Mouse (Mus musculus): ENCODE data around the gene Il5. TPM values are rescaled to one million over a fixed set of nuclear protein-coding genes. Genes with fewer than 3 reads are reported as not detected.

The Il5 gene
- polyA plus RNA-seq, 1 experiment from 2014 or later: not detected

GRCm38 (mm10) chr11:53772536-53772935 lies 51.9 kb downstream of the Il5 start:
- no peaks in the 10 kb centered on the region for H3K9me3 ChIP-seq (ENCODE audit: control insufficient read depth, low read length)
- no peak overlapping the region for H3K4me3 ChIP-seq (ENCODE audit: low read length)
- WGBS: 83% methylated on average over 9 of the region's 9 CpGs
- peaks cover 6% of the 10 kb centered on the region for H3K27me3 ChIP-seq (replicated peaks; ENCODE audit: control insufficient read depth, insufficient read depth, low read length)
- H3K36me3 ChIP-seq (ENCODE audit: control insufficient read depth, insufficient read depth, low read length): no peaks in the 10 kb centered on the region
- ATAC-seq: no peak
- H3K4me2 ChIP-seq (ENCODE audit: low read length): no peak overlapping the region
- peaks cover 4% of the 10 kb centered on the region; the same call in 1 of the 2 replicates for H3K4me1 ChIP-seq (ENCODE audit: control insufficient read depth, insufficient read depth, low read depth, low read length)
- no peak overlapping the region for H3K9ac ChIP-seq (ENCODE audit: low read depth, low read length)
- no peak overlapping the region for H3K27ac ChIP-seq (ENCODE audit: low read depth, low read length)

- no peaks in the 10 kb centered on the region for H3K9me3 ChIP-seq (ENCODE audit: control insufficient read depth, low read length)
- 93% methylated on average over 5 of the region's 5 CpGs for WGBS
- no peaks in the 10 kb centered on the region for H3K36me3 ChIP-seq (ENCODE audit: control insufficient read depth, insufficient read depth, low read length)
- peaks cover 6% of the 10 kb centered on the region for H3K27me3 ChIP-seq (replicated peaks; ENCODE audit: control insufficient read depth, insufficient read depth, low read length)
- H3K4me2 ChIP-seq (ENCODE audit: low read length): no peak within 1 kb of the TSS
- no peak within 1 kb of the TSS for H3K27ac ChIP-seq (ENCODE audit: low read depth, low read length)
- ATAC-seq: no peak
- peaks cover 4% of the 10 kb centered on the region; the same call in 1 of the 2 replicates for H3K4me1 ChIP-seq (ENCODE audit: control insufficient read depth, insufficient read depth, low read depth, low read length)
- H3K4me3 ChIP-seq (ENCODE audit: low read length): no peak within 1 kb of the TSS
- no peak within 1 kb of the TSS for H3K9ac ChIP-seq (ENCODE audit: low read depth, low read length)
These were observed 52.5 kb downstream of the Il5 start, which contains the start of gene Gm17334 for GRCm38 (mm10) chr11:53773087-53773486. Gene Gm17334, minus strand, starts transcription at chr11:53773187.

GRCm38 (mm10) chr11:53773641-53774360 lies 53.2 kb downstream of the Il5 start:
- 94% methylated on average over 16 of the region's 16 CpGs for WGBS
- no peak overlapping the region for H3K4me2 ChIP-seq (ENCODE audit: low read length)
- no peak for ATAC-seq
- peaks cover 4% of the 10 kb centered on the region; the same call in 1 of the 2 replicates for H3K4me1 ChIP-seq (ENCODE audit: control insufficient read depth, insufficient read depth, low read depth, low read length)
- no peaks in the 10 kb centered on the region for H3K36me3 ChIP-seq (ENCODE audit: control insufficient read depth, insufficient read depth, low read length)
- H3K4me3 ChIP-seq (ENCODE audit: low read length): no peak overlapping the region
- H3K27me3 ChIP-seq (replicated peaks; ENCODE audit: control insufficient read depth, insufficient read depth, low read length): peaks cover 5% of the 10 kb centered on the region
- H3K9me3 ChIP-seq (ENCODE audit: control insufficient read depth, low read length): no peaks in the 10 kb centered on the region
- H3K9ac ChIP-seq (ENCODE audit: low read depth, low read length): no peak overlapping the region
- H3K27ac ChIP-seq (ENCODE audit: low read depth, low read length): no peak overlapping the region

Small RNA genes lying within 50 kb of the gene (microRNA-seq; reads per million reads assigned to microRNA genes)
- gene Mir7671: not detected

Other genes with a start within 250 kb of the Il5 start
- gene Gm9945, start 240.6 kb upstream of the Il5 start, polyA plus RNA-seq (2015; fragmentation: Nextera tagmentation; extraction: Ambion mirVana): 0.34 TPM in 1 of 2 replicates, not detected in the other
- 1.5 TPM in 2 replicates for gene Sowaha, start 240.5 kb upstream of the Il5 start, polyA plus RNA-seq (2015; fragmentation: Nextera tagmentation; extraction: Ambion mirVana)
- gene Sept8, start 201.5 kb upstream of the Il5 start, polyA plus RNA-seq (2015; fragmentation: Nextera tagmentation; extraction: Ambion mirVana): 23.1 and 23.4 TPM in 2 replicates
- gene Kif3a, start 153.4 kb upstream of the Il5 start, polyA plus RNA-seq (2015; fragmentation: Nextera tagmentation; extraction: Ambion mirVana): 306 and 352 TPM in 2 replicates
- gene Il4, start 102.1 kb upstream of the Il5 start, polyA plus RNA-seq (2015; fragmentation: Nextera tagmentation; extraction: Ambion mirVana): 3.9 and 4.5 TPM in 2 replicates
- gene Il13, start 86.1 kb upstream of the Il5 start, polyA plus RNA-seq (2015; fragmentation: Nextera tagmentation; extraction: Ambion mirVana): not detected in 2 replicates
- 11.7 and 12.3 TPM in 2 replicates for gene Rad50, start 13.5 kb upstream of the Il5 start, polyA plus RNA-seq (2015; fragmentation: Nextera tagmentation; extraction: Ambion mirVana)
- gene Irf1, start 49.2 kb downstream of the Il5 start, polyA plus RNA-seq (2015; fragmentation: Nextera tagmentation; extraction: Ambion mirVana): 3.5 and 3.9 TPM in 2 replicates
- not detected in 2 replicates for gene Gm17334, start 52.4 kb downstream of the Il5 start, polyA plus RNA-seq (2015; fragmentation: Nextera tagmentation; extraction: Ambion mirVana)
- gene Gm12216, start 138.5 kb downstream of the Il5 start, polyA plus RNA-seq (2015; fragmentation: Nextera tagmentation; extraction: Ambion mirVana): 0.40 and 0.52 TPM in 2 replicates
- gene Slc22a5, start 170.9 kb downstream of the Il5 start, polyA plus RNA-seq (2015; fragmentation: Nextera tagmentation; extraction: Ambion mirVana): 11.1 and 12.4 TPM in 2 replicates

Data from hindbrain, embryonic 16.5 days (tissue).